Mouse (Mus musculus) stomach, embryonic 16.5 days (tissue): ENCODE data around the gene Cacfd1. TPM values are rescaled to one million over a fixed set of nuclear protein-coding genes. Genes with fewer than 3 reads are reported as not detected.

Experiments used
- ATAC-seq: fragments of 200-750 bp; cut with Nextera tagmentation; 2 replicates; pipeline ENCODE4 v1.8.0; 2017; ENCODE audit warnings: moderate number of reproducible peaks, moderate TSS enrichment; ENCODE audit not compliant: insufficient read depth, low FRiP score
- H3K27ac ChIP-seq: fragments of 300-500 bp; sonication (generic); 2 replicates; pipeline ENCODE4 v1.5.1; 2014; ENCODE audit warnings: low read length
- H3K27me3 ChIP-seq: fragments of 300-500 bp; sonication (generic); 2 replicates; pipeline ENCODE4 v1.6.1; 2014; ENCODE audit warnings: low read length, control low read depth, mixed read lengths; ENCODE audit not compliant: control insufficient read depth, insufficient read depth
- H3K36me3 ChIP-seq: fragments of 300-500 bp; sonication (generic); 2 replicates; pipeline ENCODE4 v1.6.1; 2014; ENCODE audit warnings: low read length; ENCODE audit not compliant: control insufficient read depth, insufficient read depth
- H3K4me1 ChIP-seq: fragments of 300-500 bp; sonication (generic); 2 replicates; pipeline ENCODE4 v1.6.1; 2014; ENCODE audit warnings: low read length, control low read depth, mixed read lengths; ENCODE audit not compliant: control insufficient read depth, insufficient read depth
- H3K4me2 ChIP-seq: fragments of 300-500 bp; sonication (generic); 2 replicates; pipeline ENCODE4 v1.6.1; 2014; ENCODE audit warnings: low read depth, low read length, mixed read lengths
- H3K4me3 ChIP-seq: fragments of 300-500 bp; sonication (generic); replicated peaks from 2 replicates; pipeline ENCODE4 v1.5.1; 2014; ENCODE audit warnings: mild to moderate bottlenecking, low read length
- H3K9ac ChIP-seq: fragments of 300-500 bp; sonication (generic); 2 replicates; pipeline ENCODE4 v1.6.1; 2014; ENCODE audit warnings: low read length
- H3K9me3 ChIP-seq: fragments of 300-500 bp; sonication (generic); replicated peaks from 2 replicates; pipeline ENCODE4 v1.6.1; 2016; ENCODE audit warnings: low read length, control low read depth; ENCODE audit not compliant: control insufficient read depth
- WGBS: fragments of 180-500 bp; shearing (Covaris S2); extraction: QIAGEN DNeasy Blood & Tissue Kit; methylation state at CpG from one replicate; pipeline ENCODE4 v1.1.7; 2014; 5-methylcytosine and 5-hydroxymethylcytosine counted together
- polyA plus RNA-seq: library from polyadenylated mRNA; unstranded; fragments of >200 nt; fragmentation: Nextera tagmentation; extraction: Ambion mirVana; gene quantifications from 2 replicates; pipeline ENCODE4 v1.2.1, GENCODE M21; 2015

Gene Cacfd1
- polyA plus RNA-seq, 1 experiment from 2014 or later = 60.7 TPM

- ATAC-seq = peak; percentile 26; the same call in 1 of the 2 replicates
- Histone ChIP-seq H3K9ac (no peak overlapping the region), H3K36me3 (no peaks in the 10 kb centered on the region), H3K27me3 (no peaks in the 10 kb centered on the region), H3K27ac (no peak overlapping the region), H3K4me2 (no peak overlapping the region), H3K9me3 (no peaks in the 10 kb centered on the region), H3K4me1 (no peaks in the 10 kb centered on the region), H3K4me3 (no peak overlapping the region)
- 60% methylated on average over 4 of the region's 4 CpGs for WGBS
Measured at GRCm38 (mm10) chr2:27037008-27037407, 27.3 kb downstream of the Cacfd1 start.

- Histone ChIP-seq H3K36me3 (no peaks in the 10 kb centered on the region), H3K4me2 (no peak overlapping the region), H3K9me3 (no peaks in the 10 kb centered on the region), H3K4me3 (no peak overlapping the region), H3K9ac (no peak overlapping the region), H3K27me3 (no peaks in the 10 kb centered on the region), H3K4me1 (no peaks in the 10 kb centered on the region), H3K27ac (no peak overlapping the region)
- no peak for ATAC-seq
- WGBS = 0% methylated on average over 3 of the region's 3 CpGs
Measured at GRCm38 (mm10) chr2:27038596-27038995, 28.9 kb downstream of the Cacfd1 start.

GRCm38 (mm10) chr2:27039286-27039685 lies 29.6 kb downstream of the Cacfd1 start:
- no peaks in the 10 kb centered on the region for H3K4me1 ChIP-seq
- H3K9ac ChIP-seq = no peak overlapping the region
- no peak overlapping the region for H3K4me3 ChIP-seq
- ATAC-seq = no peak
- H3K27ac ChIP-seq = no peak overlapping the region
- H3K36me3 ChIP-seq = no peaks in the 10 kb centered on the region
- no peaks in the 10 kb centered on the region for H3K27me3 ChIP-seq
- no peak overlapping the region for H3K4me2 ChIP-seq
- H3K9me3 ChIP-seq = no peaks in the 10 kb centered on the region
- 21% methylated on average over 1 of the region's 1 CpGs for WGBS

- no peak for ATAC-seq
- Histone ChIP-seq H3K9me3 (no peaks in the 10 kb centered on the region), H3K27ac (no peak overlapping the region), H3K9ac (no peak overlapping the region), H3K4me1 (no peaks in the 10 kb centered on the region; the same call in 1 of the 2 replicates), H3K36me3 (no peaks in the 10 kb centered on the region), H3K4me3 (no peak overlapping the region), H3K4me2 (no peak overlapping the region), H3K27me3 (no peaks in the 10 kb centered on the region)
- 69% methylated on average over 8 of the region's 8 CpGs for WGBS
Measured at GRCm38 (mm10) chr2:27042131-27042844, 32.6 kb downstream of the Cacfd1 start.

- no peaks in the 10 kb centered on the region for H3K27me3 ChIP-seq
- H3K4me2 ChIP-seq = no peak overlapping the region
- no peak overlapping the region for H3K9ac ChIP-seq
- WGBS = 32% methylated on average over 3 of the region's 3 CpGs
- H3K4me1 ChIP-seq = no peaks in the 10 kb centered on the region; the same call in 1 of the 2 replicates
- no peak overlapping the region for H3K4me3 ChIP-seq
- no peaks in the 10 kb centered on the region for H3K9me3 ChIP-seq
- ATAC-seq = peak; percentile 65; the same call in 1 of the 2 replicates
- H3K36me3 ChIP-seq = no peaks in the 10 kb centered on the region
- no peak overlapping the region for H3K27ac ChIP-seq
Measured at GRCm38 (mm10) chr2:27043461-27043860, 33.7 kb downstream of the Cacfd1 start.

- Histone ChIP-seq H3K4me2 (no peak overlapping the region), H3K27ac (no peak overlapping the region), H3K4me1 (no peaks in the 10 kb centered on the region; the same call in 1 of the 2 replicates), H3K9ac (peak overlapping the region; percentile 25; the same call in 1 of the 2 replicates), H3K27me3 (no peaks in the 10 kb centered on the region), H3K4me3 (no peak overlapping the region), H3K9me3 (no peaks in the 10 kb centered on the region), H3K36me3 (no peaks in the 10 kb centered on the region)
- WGBS = 77% methylated on average over 4 of the region's 4 CpGs
- no peak for ATAC-seq
Measured at GRCm38 (mm10) chr2:27044166-27044565, 34.4 kb downstream of the Cacfd1 start.

- H3K27me3 ChIP-seq = no peaks in the 10 kb centered on the region
- no peak overlapping the region for H3K27ac ChIP-seq
- no peaks in the 10 kb centered on the region for H3K9me3 ChIP-seq
- H3K4me2 ChIP-seq = no peak overlapping the region
- H3K4me1 ChIP-seq = no peaks in the 10 kb centered on the region; the same call in 1 of the 2 replicates
- no peaks in the 10 kb centered on the region for H3K36me3 ChIP-seq
- WGBS = 77% methylated on average over 3 of the region's 3 CpGs
- no peak overlapping the region for H3K9ac ChIP-seq
- no peak overlapping the region for H3K4me3 ChIP-seq
- ATAC-seq = no peak
Measured at GRCm38 (mm10) chr2:27044641-27045040, 34.9 kb downstream of the Cacfd1 start.

- Histone ChIP-seq H3K4me3 (no peak overlapping the region), H3K27me3 (no peaks in the 10 kb centered on the region), H3K36me3 (no peaks in the 10 kb centered on the region), H3K4me1 (no peaks in the 10 kb centered on the region; the same call in 1 of the 2 replicates), H3K4me2 (no peak overlapping the region), H3K9ac (no peak overlapping the region), H3K27ac (peak overlapping the region; percentile 81), H3K9me3 (no peaks in the 10 kb centered on the region)
- peak; percentile 84 for ATAC-seq
- WGBS = 40% methylated on average over 8 of the region's 8 CpGs
Measured at GRCm38 (mm10) chr2:27045979-27046770, 36.4 kb downstream of the Cacfd1 start.

- Histone ChIP-seq H3K36me3 (no peaks in the 10 kb centered on the region), H3K4me3 (no peak overlapping the region), H3K27me3 (no peaks in the 10 kb centered on the region), H3K4me1 (no peaks in the 10 kb centered on the region; the same call in 1 of the 2 replicates), H3K4me2 (no peak overlapping the region), H3K9ac (no peak overlapping the region), H3K9me3 (no peaks in the 10 kb centered on the region), H3K27ac (no peak overlapping the region)
- ATAC-seq = no peak
- 46% methylated on average over 6 of the region's 6 CpGs for WGBS
Measured at GRCm38 (mm10) chr2:27049408-27049807, 39.7 kb downstream of the Cacfd1 start.
